Mouse (Mus musculus) olfactory bulb, adult 2 months (tissue): Measurements from ENCODE around the gene Cap1.

Experiments used
- CTCF ChIP-seq: fragments of 200-500 bp; IDR thresholded peaks from 2 replicates; pipeline ENCODE4 v1.5.1; 2012; ENCODE audit warnings: low read depth, mild to moderate bottlenecking, low read length, moderate library complexity; ENCODE audit not compliant: insufficient read depth
- POLR2A ChIP-seq: fragments of 200-500 bp; IDR thresholded peaks from 2 replicates; pipeline ENCODE4 v1.6.1; 2012; ENCODE audit warnings: mild to moderate bottlenecking, low read depth, low read length, moderate library complexity; ENCODE audit not compliant: insufficient read depth

GRCm38 (mm10) chr4:122870741-122871140 is 15.1 kb downstream of the Cap1 start:
- TF ChIP-seq POLR2A (no peak), CTCF (no peak)
